Mouse (Mus musculus): ENCODE data around the gene Dnajb5. TPM values are rescaled to one million over a fixed set of nuclear protein-coding genes. Genes with fewer than 3 reads are reported as not detected.
A peak's percentile ranks its signal among the peaks of the same experiment; 100 is the strongest.
"Not testable (repeated sequence)": the region's sequence is repeated elsewhere in the genome, so short reads cannot be mapped to it uniquely, and the experiment has no call there.

Gene Dnajb5
- polyA plus RNA-seq, 1 experiment from 2014 or later = 53.0 TPM

GRCm38 (mm10) chr4:42956581-42956980 is 7.0 kb downstream of the Dnajb5 start:
- peaks cover 27% of the 10 kb centered on the region for H3K36me3 ChIP-seq (replicated peaks)
- H3K9ac ChIP-seq = no peak overlapping the region
- no peak for ATAC-seq (replicated peaks)
- no peaks in the 10 kb centered on the region for H3K27me3 ChIP-seq (replicated peaks)
- no peaks in the 10 kb centered on the region for H3K9me3 ChIP-seq
- H3K4me3 ChIP-seq = no peak overlapping the region
- H3K4me2 ChIP-seq = no peak overlapping the region
- H3K4me1 ChIP-seq = peaks cover 38% of the 10 kb centered on the region
- H3K27ac ChIP-seq = no peak overlapping the region
- WGBS = 93% methylated on average over 17 of the region's 17 CpGs

GRCm38 (mm10) chr4:42957306-42957705 is 7.7 kb downstream of the Dnajb5 start:
- 59% methylated on average over 11 of the region's 11 CpGs for WGBS
- Histone ChIP-seq H3K4me1 (peaks cover 31% of the 10 kb centered on the region), H3K27ac (no peak overlapping the region), H3K36me3 (replicated peaks) (peaks cover 27% of the 10 kb centered on the region), H3K27me3 (replicated peaks) (no peaks in the 10 kb centered on the region), H3K9me3 (no peaks in the 10 kb centered on the region), H3K9ac (no peak overlapping the region), H3K4me2 (no peak overlapping the region), H3K4me3 (no peak overlapping the region)
- no peak for ATAC-seq (replicated peaks)

GRCm38 (mm10) chr4:42957979-42958378 is 8.4 kb downstream of the Dnajb5 start:
- Histone ChIP-seq H3K27ac (no peak overlapping the region), H3K4me2 (no peak overlapping the region), H3K27me3 (replicated peaks) (no peaks in the 10 kb centered on the region), H3K36me3 (replicated peaks) (peaks cover 27% of the 10 kb centered on the region), H3K9me3 (no peaks in the 10 kb centered on the region), H3K4me3 (no peak overlapping the region), H3K4me1 (peaks cover 24% of the 10 kb centered on the region), H3K9ac (no peak overlapping the region)
- no peak for ATAC-seq (replicated peaks)
- 89% methylated on average over 8 of the region's 8 CpGs for WGBS

- Histone ChIP-seq H3K27me3 (replicated peaks) (no peaks in the 10 kb centered on the region), H3K4me3 (no peak overlapping the region), H3K9me3 (no peaks in the 10 kb centered on the region), H3K36me3 (replicated peaks) (peaks cover 27% of the 10 kb centered on the region), H3K4me1 (peaks cover 14% of the 10 kb centered on the region), H3K4me2 (no peak overlapping the region), H3K9ac (no peak overlapping the region), H3K27ac (no peak overlapping the region)
- ATAC-seq (replicated peaks) = no peak
- WGBS = 65% methylated on average over 8 of the region's 8 CpGs
These were observed 9.3 kb downstream of the Dnajb5 start for GRCm38 (mm10) chr4:42958942-42959341.

- H3K36me3 ChIP-seq (replicated peaks) = peaks cover 27% of the 10 kb centered on the region
- no peak overlapping the region for H3K4me2 ChIP-seq
- no peaks in the 10 kb centered on the region for H3K27me3 ChIP-seq (replicated peaks)
- no peak overlapping the region for H3K9ac ChIP-seq
- no peak overlapping the region for H3K4me3 ChIP-seq
- H3K4me1 ChIP-seq = peaks cover 10% of the 10 kb centered on the region
- no peak overlapping the region for H3K27ac ChIP-seq
- ATAC-seq (replicated peaks) = no peak
- 72% methylated on average over 4 of the region's 4 CpGs for WGBS
- no peaks in the 10 kb centered on the region for H3K9me3 ChIP-seq
These were observed 9.8 kb downstream of the Dnajb5 start for GRCm38 (mm10) chr4:42959382-42959781.

- Histone ChIP-seq H3K4me3 (no peak overlapping the region), H3K4me2 (no peak overlapping the region), H3K27ac (no peak overlapping the region), H3K9ac (no peak overlapping the region), H3K4me1 (peaks cover 8% of the 10 kb centered on the region; the same call in 1 of the 2 replicates), H3K27me3 (replicated peaks) (no peaks in the 10 kb centered on the region), H3K36me3 (replicated peaks) (peaks cover 18% of the 10 kb centered on the region), H3K9me3 (no peaks in the 10 kb centered on the region)
- 34% methylated on average over 4 of the region's 4 CpGs for WGBS
- ATAC-seq (replicated peaks) = no peak
These were observed 12.0 kb downstream of the Dnajb5 start for GRCm38 (mm10) chr4:42961592-42961991.

GRCm38 (mm10) chr4:42963480-42963879 is 13.9 kb downstream of the Dnajb5 start:
- no peak overlapping the region for H3K27ac ChIP-seq
- H3K4me1 ChIP-seq = peaks cover 8% of the 10 kb centered on the region; the same call in 1 of the 2 replicates
- H3K9ac ChIP-seq = no peak overlapping the region
- H3K36me3 ChIP-seq (replicated peaks) = no peaks in the 10 kb centered on the region
- 91% methylated on average over 2 of the region's 2 CpGs for WGBS
- no peaks in the 10 kb centered on the region for H3K27me3 ChIP-seq (replicated peaks)
- no peak for ATAC-seq (replicated peaks)
- H3K4me3 ChIP-seq = no peak overlapping the region
- H3K9me3 ChIP-seq = no peaks in the 10 kb centered on the region
- H3K4me2 ChIP-seq = no peak overlapping the region

GRCm38 (mm10) chr4:42965039-42965719 is 15.6 kb downstream of the Dnajb5 start:
- Histone ChIP-seq H3K9ac (0 out of 2 replicates have a peak overlapping the region, but pooled peaks have one; percentile 8), H3K27ac (no peak overlapping the region), H3K4me3 (no peak overlapping the region), H3K4me1 (peaks cover 8% of the 10 kb centered on the region; the same call in 1 of the 2 replicates), H3K27me3 (replicated peaks) (no peaks in the 10 kb centered on the region), H3K9me3 (no peaks in the 10 kb centered on the region), H3K4me2 (peak overlapping the region; percentile 25; the same call in 1 of the 2 replicates), H3K36me3 (replicated peaks) (no peaks in the 10 kb centered on the region)
- 15% methylated on average over 12 of the region's 12 CpGs for WGBS
- ATAC-seq (replicated peaks) = peak; percentile 44; the same call in 1 of the 2 replicates

- H3K4me2 ChIP-seq = no peak within 1 kb of the TSS
- 91% methylated on average over 4 of the region's 4 CpGs for WGBS
- ATAC-seq (replicated peaks) = no peak
These were observed 19.7 kb downstream of the Dnajb5 start, which contains the start of gene 1700022I11Rik for GRCm38 (mm10) chr4:42969304-42969703. 1700022I11Rik (plus strand) TSS chr4:42969604.

GRCm38 (mm10) chr4:42972952-42973351 is 23.3 kb downstream of the Dnajb5 start:
- H3K9ac ChIP-seq = no peak overlapping the region
- H3K4me1 ChIP-seq = no peaks in the 10 kb centered on the region
- no peak overlapping the region for H3K4me3 ChIP-seq
- no peaks in the 10 kb centered on the region for H3K27me3 ChIP-seq (replicated peaks)
- H3K9me3 ChIP-seq = no peaks in the 10 kb centered on the region
- H3K27ac ChIP-seq = no peak overlapping the region
- 70% methylated on average over 4 of the region's 4 CpGs for WGBS
- H3K36me3 ChIP-seq (replicated peaks) = peaks cover 5% of the 10 kb centered on the region; the same call in 1 of the 2 replicates
- no peak for ATAC-seq (replicated peaks)
- no peak overlapping the region for H3K4me2 ChIP-seq

More at GRCm38 (mm10) chr4:42969304-42969703, 19.7 kb downstream of the Dnajb5 start, which contains the start of gene 1700022I11Rik:
- H3K9me3 ChIP-seq = no peaks in the 10 kb centered on the region
- H3K4me1 ChIP-seq = peaks cover 8% of the 10 kb centered on the region; the same call in 1 of the 2 replicates
- no peak within 1 kb of the TSS for H3K4me3 ChIP-seq
- H3K9ac ChIP-seq = no peak within 1 kb of the TSS
- H3K27ac ChIP-seq = no peak within 1 kb of the TSS
- no peaks in the 10 kb centered on the region for H3K36me3 ChIP-seq (replicated peaks)
- H3K27me3 ChIP-seq (replicated peaks) = no peaks in the 10 kb centered on the region

GRCm38 (mm10) chr4:42973868-42974267 is 24.3 kb downstream of the Dnajb5 start:
- Histone ChIP-seq H3K4me2 (no peak overlapping the region), H3K36me3 (replicated peaks) (peaks cover 12% of the 10 kb centered on the region), H3K9me3 (no peaks in the 10 kb centered on the region), H3K27me3 (replicated peaks) (no peaks in the 10 kb centered on the region), H3K27ac (no peak overlapping the region), H3K4me3 (no peak overlapping the region), H3K4me1 (no peaks in the 10 kb centered on the region), H3K9ac (no peak overlapping the region)
- 87% methylated on average over 5 of the region's 5 CpGs for WGBS
- ATAC-seq (replicated peaks) = no peak

- no peak overlapping the region for H3K4me3 ChIP-seq
- no peaks in the 10 kb centered on the region for H3K9me3 ChIP-seq
- H3K36me3 ChIP-seq (replicated peaks) = peaks cover 21% of the 10 kb centered on the region
- no peaks in the 10 kb centered on the region for H3K27me3 ChIP-seq (replicated peaks)
- 92% methylated on average over 4 of the region's 4 CpGs for WGBS
- no peak overlapping the region for H3K27ac ChIP-seq
- no peak overlapping the region for H3K9ac ChIP-seq
- no peak for ATAC-seq (replicated peaks)
- no peak overlapping the region for H3K4me2 ChIP-seq
- no peaks in the 10 kb centered on the region for H3K4me1 ChIP-seq
These were observed 28.4 kb downstream of the Dnajb5 start for GRCm38 (mm10) chr4:42978062-42978461.

GRCm38 (mm10) chr4:42980467-42980866 is 30.9 kb downstream of the Dnajb5 start:
- not testable (repeated sequence) for H3K4me3 ChIP-seq; H3K27ac ChIP-seq; H3K9me3 ChIP-seq; H3K4me2 ChIP-seq; H3K9ac ChIP-seq; H3K27me3 ChIP-seq (replicated peaks); H3K4me1 ChIP-seq; ATAC-seq (replicated peaks)
- 84% methylated on average over 8 of the region's 8 CpGs for WGBS
- H3K36me3 ChIP-seq (replicated peaks) = peaks cover 43% of the 10 kb centered on the region
